Mouse (Mus musculus): ENCODE results near the gene Adamts10. TPM values are rescaled to one million over a fixed set of nuclear protein-coding genes. Genes with fewer than 3 reads are reported as not detected.

The Adamts10 gene
- polyA plus RNA-seq (2021; fragmentation: Nextera tagmentation), result 1.2 and 1.5 TPM in 2 replicates
- long read RNA-seq, experiment 1, partial matches to known transcripts, result 0 of 1 reads
- long read RNA-seq, experiment 1, other reads (novel, unspliced or antisense), result 0 of 1 reads
- long read RNA-seq, experiment 2, full-length matches to known transcripts, result 4 of 14 reads
- long read RNA-seq, experiment 2, partial matches to known transcripts, result 2 of 14 reads
- long read RNA-seq, experiment 2, other reads (novel, unspliced or antisense), result 8 of 14 reads

DNA sequence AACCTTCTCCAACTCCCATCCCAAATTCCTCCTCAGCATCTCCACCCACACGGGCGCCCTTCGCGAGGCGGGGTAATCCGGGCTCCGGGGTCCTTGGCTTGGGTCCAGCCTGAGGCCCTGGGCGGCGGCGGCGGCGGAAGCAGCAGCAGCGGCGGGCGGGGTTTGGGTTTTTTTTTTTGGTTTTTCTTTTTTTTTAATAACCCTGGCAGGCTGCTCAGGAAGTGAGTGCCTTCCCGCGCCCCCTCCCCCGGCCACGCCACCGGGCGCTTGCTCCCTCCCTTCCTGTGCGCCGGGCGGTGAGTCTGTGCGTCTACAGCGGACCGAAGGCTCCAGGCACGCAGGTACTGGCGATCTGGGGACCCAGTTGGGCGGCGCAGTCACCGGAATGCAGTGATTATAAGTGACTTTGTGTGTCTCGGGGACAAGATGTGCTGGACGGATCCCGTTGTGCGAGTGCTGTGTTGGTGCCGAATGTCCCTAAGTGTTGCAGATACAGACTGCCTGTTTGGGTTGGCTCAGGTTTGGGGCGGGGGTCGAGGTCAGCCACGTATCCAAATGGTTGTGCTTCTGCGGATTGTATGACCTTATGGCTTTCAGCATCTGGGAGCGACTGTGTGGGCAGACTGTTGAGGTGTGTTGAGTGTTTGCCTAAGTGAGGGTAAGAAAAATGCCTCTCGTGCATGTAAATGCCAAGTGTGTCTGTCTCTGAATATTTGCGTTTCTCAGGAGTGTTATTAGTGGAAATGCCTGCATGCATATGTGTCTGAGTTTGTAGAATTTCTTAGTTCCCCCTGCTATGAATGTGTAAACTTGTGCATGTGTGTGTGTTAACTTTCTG is at the start of gene Adamts10:
TSS of gene Adamts10 (plus strand) at position 287 of the 838 bp plus-strand sequence.

DNA sequence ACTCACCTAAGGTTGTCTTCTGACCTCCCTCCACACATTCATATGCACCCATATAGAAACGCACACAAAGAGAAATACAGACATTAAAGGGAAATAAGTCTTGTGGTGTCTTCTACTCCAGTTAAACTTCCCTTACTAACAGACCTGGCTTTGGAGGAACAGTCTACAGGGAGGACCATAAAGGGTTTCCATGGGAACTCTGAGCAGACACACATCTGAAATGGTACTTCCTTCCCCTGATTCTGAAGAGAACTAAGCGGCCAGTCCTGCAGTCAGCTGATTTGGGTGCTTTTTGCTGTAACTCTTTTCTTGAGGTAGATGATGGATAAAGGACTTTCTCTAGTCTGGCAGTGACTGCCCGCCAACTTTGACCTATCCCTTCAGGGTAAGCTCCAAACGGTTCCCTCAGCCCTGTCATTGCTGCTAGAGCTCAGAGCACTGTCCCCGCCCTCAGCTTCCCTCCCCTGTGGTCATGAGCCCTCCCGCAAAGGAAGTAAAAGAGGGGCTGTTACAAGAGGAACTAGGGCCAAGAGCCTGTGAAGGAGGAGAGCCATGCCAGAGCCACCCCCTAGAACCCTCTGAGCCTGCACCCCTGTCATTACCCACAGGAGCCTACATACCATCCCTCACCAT is 31.3 kb downstream of the Adamts10 start, which contains the start of gene Myo1f:
TSS of gene Myo1f (plus strand) at position 485 of the 633 bp plus-strand sequence.

Other genes starting within 250 kb of the Adamts10 start
- 9.6 and 12.1 TPM in 2 replicates for gene Zfp955b, start 234.7 kb upstream of the Adamts10 start, polyA plus RNA-seq (2021; fragmentation: Nextera tagmentation)
- 5.0 and 5.7 TPM in 2 replicates for gene Zfp81, start 165.3 kb upstream of the Adamts10 start, polyA plus RNA-seq (2021; fragmentation: Nextera tagmentation)
- gene Zfp101, start 129.6 kb upstream of the Adamts10 start, polyA plus RNA-seq (2021; fragmentation: Nextera tagmentation), result 5.3 and 5.4 TPM in 2 replicates
- not detected in 2 replicates for gene Actl9, start 91.3 kb upstream of the Adamts10 start, polyA plus RNA-seq (2021; fragmentation: Nextera tagmentation)
- gene Myo1f, start 31.5 kb downstream of the Adamts10 start, polyA plus RNA-seq (2021; fragmentation: Nextera tagmentation), result 1.4 and 1.6 TPM in 2 replicates
- gene Zfp414, start 104.9 kb downstream of the Adamts10 start, polyA plus RNA-seq (2021; fragmentation: Nextera tagmentation), result 34.0 and 41.5 TPM in 2 replicates
- 0.09 TPM in 1 of 2 replicates, not detected in the other for gene Pram1, start 113.9 kb downstream of the Adamts10 start, polyA plus RNA-seq (2021; fragmentation: Nextera tagmentation)
- gene Hnrnpm, start 162.7 kb downstream of the Adamts10 start, polyA plus RNA-seq (2021; fragmentation: Nextera tagmentation), result 45.8 and 55.2 TPM in 2 replicates
- 33.7 and 36.0 TPM in 2 replicates for gene March2, start 194.5 kb downstream of the Adamts10 start, polyA plus RNA-seq (2021; fragmentation: Nextera tagmentation)
- gene Rab11b, start 236.3 kb downstream of the Adamts10 start, polyA plus RNA-seq (2021; fragmentation: Nextera tagmentation), result 642 and 757 TPM in 2 replicates

Data from layer of hippocampus, adult 6 months (tissue).